Mouse (Mus musculus) stomach, embryonic 16.5 days (tissue): ENCODE measurements around the gene Max. TPM values are rescaled to one million over a fixed set of nuclear protein-coding genes. Genes with fewer than 3 reads are reported as not detected.

Experiments
- ATAC-seq: fragments of 200-750 bp; cut with Nextera tagmentation; 2 replicates; pipeline ENCODE4 v1.8.0; 2017; ENCODE audit warnings: moderate number of reproducible peaks, moderate TSS enrichment; ENCODE audit not compliant: insufficient read depth, low FRiP score
- H3K27ac ChIP-seq: fragments of 300-500 bp; sonication (generic); 2 replicates; pipeline ENCODE4 v1.5.1; 2014; ENCODE audit warnings: low read length
- H3K27me3 ChIP-seq: fragments of 300-500 bp; sonication (generic); 2 replicates; pipeline ENCODE4 v1.6.1; 2014; ENCODE audit warnings: low read length, control low read depth, mixed read lengths; ENCODE audit not compliant: control insufficient read depth, insufficient read depth
- H3K36me3 ChIP-seq: fragments of 300-500 bp; sonication (generic); 2 replicates; pipeline ENCODE4 v1.6.1; 2014; ENCODE audit warnings: low read length; ENCODE audit not compliant: control insufficient read depth, insufficient read depth
- H3K4me1 ChIP-seq: fragments of 300-500 bp; sonication (generic); 2 replicates; pipeline ENCODE4 v1.6.1; 2014; ENCODE audit warnings: low read length, control low read depth, mixed read lengths; ENCODE audit not compliant: control insufficient read depth, insufficient read depth
- H3K4me2 ChIP-seq: fragments of 300-500 bp; sonication (generic); 2 replicates; pipeline ENCODE4 v1.6.1; 2014; ENCODE audit warnings: low read depth, low read length, mixed read lengths
- H3K4me3 ChIP-seq: fragments of 300-500 bp; sonication (generic); replicated peaks from 2 replicates; pipeline ENCODE4 v1.5.1; 2014; ENCODE audit warnings: mild to moderate bottlenecking, low read length
- H3K9ac ChIP-seq: fragments of 300-500 bp; sonication (generic); 2 replicates; pipeline ENCODE4 v1.6.1; 2014; ENCODE audit warnings: low read length
- H3K9me3 ChIP-seq: fragments of 300-500 bp; sonication (generic); replicated peaks from 2 replicates; pipeline ENCODE4 v1.6.1; 2016; ENCODE audit warnings: low read length, control low read depth; ENCODE audit not compliant: control insufficient read depth
- WGBS: fragments of 180-500 bp; shearing (Covaris S2); extraction: QIAGEN DNeasy Blood & Tissue Kit; methylation state at CpG from one replicate; pipeline ENCODE4 v1.1.7; 2014; 5-methylcytosine and 5-hydroxymethylcytosine counted together
- polyA plus RNA-seq: library from polyadenylated mRNA; unstranded; fragments of >200 nt; fragmentation: Nextera tagmentation; extraction: Ambion mirVana; gene quantifications from 2 replicates; pipeline ENCODE4 v1.2.1, GENCODE M21; 2015

The Max gene
- polyA plus RNA-seq, 1 experiment from 2014 or later: 16.1 TPM

DNA sequence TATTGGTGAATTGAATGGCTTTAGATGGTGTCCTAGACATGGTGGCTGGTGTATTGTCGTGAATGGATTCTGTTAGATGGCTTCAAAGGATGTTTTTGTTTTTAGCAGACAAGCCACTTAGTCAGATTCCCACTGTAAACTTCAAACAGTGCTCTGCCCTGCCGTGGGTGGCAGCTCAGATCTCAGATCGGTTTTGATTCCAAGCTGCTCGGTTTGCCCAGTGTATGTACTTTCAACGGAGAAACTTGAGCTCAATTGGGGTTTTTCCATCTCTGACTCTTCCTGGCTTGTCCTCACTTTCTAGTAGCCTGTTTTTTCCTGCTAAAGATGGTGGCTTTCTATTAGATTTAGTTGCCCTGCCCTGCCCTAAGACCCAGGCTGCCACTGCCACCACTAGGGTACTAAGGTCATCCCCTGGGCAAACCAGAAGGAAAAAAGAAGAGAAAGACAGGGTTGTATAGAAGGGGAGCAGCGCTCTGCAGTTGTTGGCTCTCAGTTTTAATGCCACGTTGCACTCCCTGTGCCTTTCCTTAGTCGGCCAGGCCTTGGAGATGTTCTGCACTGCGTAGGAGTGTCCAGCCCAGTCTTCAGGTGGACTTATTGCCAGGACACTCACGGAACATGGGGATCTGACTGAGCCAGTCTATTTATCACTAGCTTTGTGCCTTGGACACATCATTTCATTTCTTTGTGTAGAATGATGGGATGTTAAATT, 62.6 kb downstream of the Max start:
- H3K4me2 ChIP-seq: no peak overlapping the region
- no peaks in the 10 kb centered on the region for H3K36me3 ChIP-seq
- 86% methylated on average over 10 of the region's 10 CpGs for WGBS

DNA sequence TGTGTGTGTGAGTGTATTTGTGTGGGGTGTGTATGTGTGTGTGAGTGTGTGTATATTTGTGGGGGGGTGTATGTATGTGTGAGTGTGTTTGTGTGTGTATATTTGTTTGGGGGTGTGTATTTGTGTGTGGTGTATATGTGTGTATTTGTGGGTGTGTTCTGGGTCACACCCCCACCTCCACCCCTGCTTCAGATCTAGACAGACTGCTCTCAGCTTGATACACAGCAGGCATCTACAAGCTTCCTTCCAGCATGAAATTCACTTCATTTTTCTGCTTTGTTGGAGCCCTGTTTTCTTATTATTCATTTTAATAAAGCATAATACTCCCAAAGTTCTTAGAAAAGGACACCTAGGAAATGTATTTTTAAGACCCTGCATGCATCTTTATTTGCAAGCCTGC, 63.9 kb downstream of the Max start:
- Histone ChIP-seq H3K9me3 (no peaks in the 10 kb centered on the region), H3K4me1 (no peaks in the 10 kb centered on the region), H3K27ac (no peak overlapping the region), H3K4me2 (no peak overlapping the region), H3K4me3 (no peak overlapping the region), H3K27me3 (no peaks in the 10 kb centered on the region), H3K9ac (no peak overlapping the region), H3K36me3 (no peaks in the 10 kb centered on the region)
- ATAC-seq: no peak

More for the DNA sequence above, 62.6 kb downstream of the Max start:
- H3K9ac ChIP-seq: no peak overlapping the region
- H3K4me1 ChIP-seq: no peaks in the 10 kb centered on the region
- H3K27ac ChIP-seq: no peak overlapping the region
- H3K4me3 ChIP-seq: no peak overlapping the region
- H3K9me3 ChIP-seq: no peaks in the 10 kb centered on the region
- no peaks in the 10 kb centered on the region for H3K27me3 ChIP-seq
- ATAC-seq: no peak

DNA sequence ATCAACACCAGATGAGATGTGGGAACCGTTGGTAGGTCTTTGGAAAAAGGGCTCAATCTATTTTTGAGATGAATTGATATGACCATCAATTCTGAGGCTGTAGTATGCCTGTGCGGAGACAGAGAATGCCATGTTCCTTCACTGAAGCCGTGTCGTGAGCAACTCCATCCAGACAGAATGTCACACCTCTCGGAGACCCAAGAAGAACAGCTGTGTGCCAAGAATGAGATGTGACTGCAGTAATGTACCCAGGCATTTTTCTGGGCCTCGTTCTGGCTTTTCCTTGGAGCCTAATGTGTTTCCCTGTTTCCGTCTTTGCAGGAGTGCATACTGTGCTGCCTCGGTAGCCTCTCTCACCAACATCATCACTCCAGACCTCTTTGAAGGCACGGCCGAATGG, 65.0 kb downstream of the Max start:
- Histone ChIP-seq H3K4me2 (no peak overlapping the region), H3K9me3 (no peaks in the 10 kb centered on the region), H3K27me3 (no peaks in the 10 kb centered on the region), H3K36me3 (no peaks in the 10 kb centered on the region), H3K9ac (no peak overlapping the region), H3K4me3 (no peak overlapping the region), H3K27ac (no peak overlapping the region), H3K4me1 (no peaks in the 10 kb centered on the region)
- WGBS: 86% methylated on average over 10 of the region's 10 CpGs
- no peak for ATAC-seq

DNA sequence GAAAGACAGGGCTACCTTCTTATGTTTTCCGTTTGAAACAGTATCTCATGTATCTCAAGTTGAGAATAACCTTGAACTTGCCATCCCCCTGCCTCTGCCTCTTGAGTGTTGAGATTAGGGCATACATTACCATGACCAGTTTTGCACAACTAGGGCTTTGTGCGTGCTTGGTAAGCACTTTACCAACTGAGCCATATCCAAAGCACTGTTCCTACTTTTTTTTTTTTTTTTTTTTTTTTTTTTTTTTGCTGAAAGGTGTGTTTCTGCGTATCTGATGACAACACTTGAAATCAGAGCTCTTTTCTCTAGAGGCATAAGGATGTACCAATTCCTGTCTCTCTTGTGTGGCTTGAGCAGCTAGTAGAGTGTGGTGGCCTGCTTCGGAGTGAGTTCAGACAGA, 65.4 kb downstream of the Max start:
- no peak overlapping the region for H3K4me3 ChIP-seq
- no peak overlapping the region for H3K27ac ChIP-seq
- ATAC-seq: no peak
- no peaks in the 10 kb centered on the region for H3K9me3 ChIP-seq
- no peak overlapping the region for H3K4me2 ChIP-seq
- no peaks in the 10 kb centered on the region for H3K4me1 ChIP-seq
- H3K9ac ChIP-seq: no peak overlapping the region
- no peaks in the 10 kb centered on the region for H3K36me3 ChIP-seq
- 93% methylated on average over 4 of the region's 4 CpGs for WGBS
- no peaks in the 10 kb centered on the region for H3K27me3 ChIP-seq

DNA sequence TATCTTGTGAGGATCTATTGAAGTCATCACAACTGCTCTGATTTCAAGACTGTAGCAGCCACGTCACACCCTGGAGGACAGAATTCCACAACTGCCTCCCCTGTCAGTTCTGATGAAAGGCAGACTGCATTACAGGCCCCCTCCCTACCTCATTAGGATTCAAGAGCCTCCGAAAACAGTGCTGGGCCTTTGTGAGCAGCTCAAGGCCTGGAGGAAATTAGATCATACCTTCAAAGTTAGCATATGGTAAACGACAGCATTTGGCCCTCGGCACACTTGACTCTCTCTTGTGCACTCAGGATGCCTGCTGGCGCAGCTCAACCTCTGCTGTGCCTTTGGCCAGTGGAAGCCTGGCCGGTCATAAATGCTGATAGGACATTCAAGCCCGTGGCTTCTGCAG, 66.2 kb downstream of the Max start:
- H3K27ac ChIP-seq: no peak overlapping the region
- H3K4me1 ChIP-seq: no peaks in the 10 kb centered on the region
- WGBS: 56% methylated on average over 7 of the region's 7 CpGs
- H3K4me3 ChIP-seq: no peak overlapping the region
- no peak overlapping the region for H3K9ac ChIP-seq
- H3K4me2 ChIP-seq: no peak overlapping the region
- peak; percentile 47; the same call in 1 of the 2 replicates for ATAC-seq
- H3K36me3 ChIP-seq: no peaks in the 10 kb centered on the region
- H3K27me3 ChIP-seq: no peaks in the 10 kb centered on the region
- H3K9me3 ChIP-seq: no peaks in the 10 kb centered on the region

DNA sequence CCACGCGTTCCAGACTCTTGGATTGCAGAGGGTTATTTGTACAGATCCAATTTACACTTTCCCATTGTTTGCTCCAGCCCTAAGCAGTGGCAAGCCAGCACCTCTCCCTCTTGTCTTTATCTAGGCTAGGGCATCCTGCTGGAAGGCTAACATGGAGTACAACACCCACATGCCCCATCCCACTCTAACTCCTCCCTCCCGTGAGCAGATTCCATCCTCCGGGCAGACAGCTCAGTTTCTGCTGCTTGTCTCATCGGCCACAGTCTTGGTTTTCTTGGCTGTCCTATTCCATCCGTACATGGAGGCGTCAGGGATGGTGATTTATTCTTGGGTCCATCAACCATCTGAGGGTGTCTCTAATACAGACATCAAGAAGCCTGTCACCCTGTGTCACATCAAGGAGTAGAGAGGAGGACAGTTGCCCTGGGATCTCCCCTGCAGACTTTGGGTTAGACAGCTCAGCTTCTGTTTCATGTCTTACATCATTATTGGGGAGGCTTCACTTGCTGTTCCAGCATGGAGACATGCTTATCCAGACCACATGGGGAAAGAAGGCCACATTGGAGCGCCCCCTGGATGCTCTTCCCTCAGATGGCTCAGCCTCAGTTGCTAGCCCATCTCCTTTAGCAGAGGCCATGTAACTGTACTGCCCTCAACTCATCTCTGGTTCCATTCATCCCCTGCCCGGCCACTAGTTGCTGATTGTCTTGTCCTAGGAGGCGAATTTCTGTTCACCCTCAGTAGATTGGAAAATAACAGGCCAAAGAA, 67.0 kb downstream of the Max start:
- no peaks in the 10 kb centered on the region for H3K9me3 ChIP-seq
- WGBS: 76% methylated on average over 10 of the region's 10 CpGs
- no peak overlapping the region for H3K27ac ChIP-seq
- no peak overlapping the region for H3K4me3 ChIP-seq
- ATAC-seq: no peak
- no peaks in the 10 kb centered on the region for H3K4me1 ChIP-seq
- H3K4me2 ChIP-seq: no peak overlapping the region
- no peak overlapping the region for H3K9ac ChIP-seq
- no peaks in the 10 kb centered on the region for H3K27me3 ChIP-seq
- H3K36me3 ChIP-seq: no peaks in the 10 kb centered on the region

DNA sequence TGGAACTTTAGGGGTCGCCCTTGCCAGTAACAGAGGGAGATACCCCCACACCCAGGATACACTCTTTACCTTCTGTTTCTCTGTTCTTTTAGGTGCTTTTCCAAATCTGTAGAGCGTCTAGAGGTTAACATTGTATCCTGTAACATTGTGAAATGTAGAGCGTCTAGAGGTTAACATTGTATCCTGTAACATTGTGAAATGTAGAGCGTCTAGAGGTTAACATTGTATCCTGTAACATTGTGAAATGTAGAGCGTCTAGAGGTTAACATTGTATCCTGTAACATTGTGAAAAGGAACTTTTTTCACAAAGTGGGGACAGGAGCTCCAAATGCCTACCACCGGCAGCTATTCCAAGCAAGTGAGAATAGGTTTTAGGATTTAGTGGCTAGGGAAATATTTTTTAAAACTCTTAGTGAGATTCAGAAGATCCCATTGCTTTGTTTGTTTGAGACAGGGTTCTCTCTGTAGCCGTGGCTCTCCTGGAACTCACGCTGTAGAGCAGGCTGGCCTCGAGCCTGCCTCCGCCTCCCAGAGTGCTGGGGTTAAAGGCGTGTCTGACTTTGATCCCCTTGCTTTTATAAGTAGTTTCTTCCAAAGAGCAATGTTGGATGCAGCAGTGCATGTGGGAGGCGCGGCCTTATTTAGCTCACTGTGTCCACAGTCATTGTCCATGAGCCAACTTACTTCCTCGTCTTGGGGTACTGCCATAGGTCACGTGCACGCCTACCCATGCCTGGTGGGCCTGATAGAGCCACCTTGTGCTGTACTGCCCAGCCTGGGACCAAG, 68.9 kb downstream of the Max start:
- Histone ChIP-seq H3K4me1 (no peaks in the 10 kb centered on the region), H3K4me3 (no peak overlapping the region), H3K27ac (no peak overlapping the region), H3K36me3 (no peaks in the 10 kb centered on the region), H3K9me3 (no peaks in the 10 kb centered on the region), H3K9ac (no peak overlapping the region), H3K27me3 (no peaks in the 10 kb centered on the region), H3K4me2 (no peak overlapping the region)
- WGBS: 83% methylated on average over 16 of the region's 16 CpGs
- no peak for ATAC-seq

DNA sequence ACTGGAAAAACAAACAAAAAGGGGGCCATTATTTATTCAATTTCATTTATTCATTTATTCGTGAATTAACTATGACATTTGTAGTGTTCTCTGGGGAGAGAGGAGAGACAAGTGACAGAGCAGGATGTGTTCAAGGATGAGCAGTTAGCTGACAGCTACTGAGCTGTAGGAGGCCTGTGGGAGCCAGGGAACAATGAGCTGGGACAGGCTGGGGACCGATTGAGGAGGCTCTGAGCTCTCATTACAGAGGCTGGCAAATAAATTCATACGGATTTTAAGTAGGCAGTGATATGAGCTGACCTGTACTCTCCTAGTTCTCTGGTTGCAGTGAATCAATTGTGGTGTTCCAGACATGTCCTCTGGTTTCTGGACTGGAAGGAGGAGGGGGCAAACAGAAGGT, 70.8 kb downstream of the Max start:
- Histone ChIP-seq H3K9me3 (no peaks in the 10 kb centered on the region), H3K4me2 (no peak overlapping the region), H3K27ac (no peak overlapping the region), H3K4me3 (no peak overlapping the region), H3K36me3 (no peaks in the 10 kb centered on the region), H3K27me3 (no peaks in the 10 kb centered on the region), H3K9ac (no peak overlapping the region), H3K4me1 (no peaks in the 10 kb centered on the region)
- WGBS: 76% methylated on average over 3 of the region's 3 CpGs
- no peak for ATAC-seq
